In the genomic region with DNA sequence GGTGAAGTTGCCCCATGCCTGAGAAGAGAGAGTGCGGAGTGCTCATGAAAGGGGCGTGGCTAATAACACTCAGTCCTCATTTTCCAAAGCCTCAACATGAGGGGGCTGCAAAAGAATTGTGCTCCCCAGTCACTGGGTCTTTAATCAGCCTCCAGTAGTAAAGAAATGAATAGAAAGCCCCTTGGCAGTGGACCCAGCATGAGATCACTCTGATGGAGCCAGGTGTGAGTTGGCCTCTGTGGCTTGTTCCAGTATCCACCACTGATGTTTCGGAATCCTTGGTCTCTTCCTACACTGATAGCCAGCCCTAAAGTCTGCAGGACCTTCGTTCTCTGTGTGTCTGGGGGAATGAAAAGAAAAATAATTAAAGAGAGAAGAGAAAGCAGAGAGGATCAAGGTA, we compare ENCODE assay signal across 26 mouse cellular contexts.
DNase-seq lines count a peak whose midpoint lies in the region; ATAC-seq and TF ChIP-seq lines count a peak whose summit lies in the region.
"Had no signal": no experiment of that assay in that cellular context is flagged by ENCODE, and none has a peak within 500 bp of the region (broad histone marks: within the 10 kb centered on the region; RNA-seq: fewer than 3 reads in every experiment).

No protein-coding gene starts in this region.

- H3K9me3 ChIP-seq in hindbrain, embryonic 12.5 days (replicated peaks): no peaks in the 10 kb centered on the region
- no peaks in the 10 kb centered on the region for H3K9me3 ChIP-seq in hindbrain, embryonic 11.5 days (ENCODE audit: control insufficient read depth, low read length)
- H3K9me3 ChIP-seq in midbrain, embryonic 12.5 days: no peaks in the 10 kb centered on the region
- H3K9me3 ChIP-seq in midbrain, postnatal 0 days (ENCODE audit: low read length): no peaks in the 10 kb centered on the region
- H3K9me3 ChIP-seq in forebrain, embryonic 16.5 days (ENCODE audit: control insufficient read depth, low read length): no peaks in the 10 kb centered on the region
- H3K9me3 ChIP-seq: heart, embryonic 10.5 days; heart, embryonic 15.5 days; limb, embryonic 13.5 days; liver, embryonic 12.5 days had no signal

- no peak for TF ChIP-seq POLR2A in brain, embryonic 14.5 days (IDR thresholded peaks at IDR 0.05; ENCODE audit: borderline replicate concordance, extremely low read depth, insufficient read depth, insufficient read length, poor library complexity, severe bottlenecking)

- WGBS in hindbrain, embryonic 12.5 days: 89% methylated on average over 4 of the region's 4 CpGs
- WGBS in hindbrain, embryonic 11.5 days: 93% methylated on average over 4 of the region's 4 CpGs
- WGBS in midbrain, embryonic 12.5 days: 88% methylated on average over 4 of the region's 4 CpGs
- 80% methylated on average over 4 of the region's 4 CpGs for WGBS in midbrain, postnatal 0 days
- WGBS in forebrain, embryonic 16.5 days: 41% methylated on average over 4 of the region's 4 CpGs

- H3K27ac ChIP-seq in hindbrain, embryonic 12.5 days: no peak overlapping the region
- no peak overlapping the region for H3K27ac ChIP-seq in hindbrain, embryonic 11.5 days (ENCODE audit: low read depth, low read length)
- peak overlapping the region; percentile 36; the same call in 1 of the 2 replicates for H3K27ac ChIP-seq in midbrain, embryonic 12.5 days (replicated peaks)
- H3K27ac ChIP-seq in midbrain, postnatal 0 days (ENCODE audit: low read depth, low read length): no peak overlapping the region
- no peak overlapping the region for H3K27ac ChIP-seq in forebrain, embryonic 16.5 days (ENCODE audit: low read length)
- H3K27ac ChIP-seq: heart, embryonic 10.5 days; heart, embryonic 15.5 days; limb, embryonic 13.5 days; liver, embryonic 12.5 days had no signal

- no peak for DNase-seq in hindbrain, embryonic 11.5 days (ENCODE audit: low spot score)
- no peak for DNase-seq in midbrain, postnatal 0 days (ENCODE audit: low spot score)
- peak; percentile 77 for DNase-seq in brain, embryonic 14.5 days (ENCODE audit: low read depth)
- DNase-seq in left cerebral cortex, postnatal 36 days (ENCODE audit: low spot score in 2 of 2): no peak
- DNase-seq: adrenal gland, postnatal 36 days; cerebellum, adult 2 months; cerebellum, postnatal 14 days; gastrocnemius, postnatal 25 days; heart, adult 11 months; kidney, adult 9 months; kidney, postnatal 14 days; layer of hippocampus, adult 9-11 months; liver, postnatal 0 days; lung, postnatal 36 days; thymus, adult 2 months; thymus, postnatal 36 days had no signal

- H3K4me3 ChIP-seq in hindbrain, embryonic 12.5 days: no peak overlapping the region
- no peak overlapping the region for H3K4me3 ChIP-seq in hindbrain, embryonic 11.5 days (ENCODE audit: low read depth, low read length)
- no peak overlapping the region for H3K4me3 ChIP-seq in midbrain, embryonic 12.5 days
- no peak overlapping the region for H3K4me3 ChIP-seq in midbrain, postnatal 0 days (ENCODE audit: low read depth, low read length)
- no peak overlapping the region for H3K4me3 ChIP-seq in forebrain, embryonic 16.5 days (replicated peaks; ENCODE audit: low read length)
- H3K4me3 ChIP-seq: erythroblast, embryonic 14.5 days; heart, embryonic 10.5 days; heart, embryonic 15.5 days; limb, embryonic 13.5 days; liver, embryonic 12.5 days had no signal

- 0 out of 2 replicates have a peak, but pooled peaks have one; percentile 39 for ATAC-seq in hindbrain, embryonic 12.5 days (ENCODE audit: low FRiP score)
- no peak for ATAC-seq in hindbrain, embryonic 11.5 days (ENCODE audit: low FRiP score)
- ATAC-seq in midbrain, embryonic 12.5 days (ENCODE audit: low FRiP score, low read depth): peak; percentile 17; the same call in 1 of the 2 replicates
- ATAC-seq in midbrain, postnatal 0 days (ENCODE audit: low FRiP score): no peak
- peak; percentile 44 for ATAC-seq in forebrain, embryonic 16.5 days
- ATAC-seq: CD4-positive, CD25-positive, alpha-beta regulatory T cell, adult 4 months; intestine, postnatal 0 days; liver, embryonic 12.5 days; liver, postnatal 0 days had no signal

- H3K4me1 ChIP-seq in hindbrain, embryonic 12.5 days: no peaks in the 10 kb centered on the region
- no peaks in the 10 kb centered on the region for H3K4me1 ChIP-seq in hindbrain, embryonic 11.5 days (replicated peaks; ENCODE audit: control insufficient read depth, insufficient read depth, low read length)
- peaks cover 3% of the 10 kb centered on the region; the same call in 1 of the 2 replicates for H3K4me1 ChIP-seq in midbrain, embryonic 12.5 days
- no peaks in the 10 kb centered on the region for H3K4me1 ChIP-seq in midbrain, postnatal 0 days (ENCODE audit: insufficient read depth, low read length)
- peaks cover 10% of the 10 kb centered on the region for H3K4me1 ChIP-seq in forebrain, embryonic 16.5 days (replicated peaks; ENCODE audit: control insufficient read depth, insufficient read depth, low read length)
- H3K4me1 ChIP-seq: heart, embryonic 10.5 days; heart, embryonic 15.5 days; liver, embryonic 12.5 days had no signal

- no peaks in the 10 kb centered on the region for H3K27me3 ChIP-seq in hindbrain, embryonic 12.5 days
- no peaks in the 10 kb centered on the region for H3K27me3 ChIP-seq in hindbrain, embryonic 11.5 days (ENCODE audit: control insufficient read depth, insufficient read depth, low read length)
- no peaks in the 10 kb centered on the region for H3K27me3 ChIP-seq in midbrain, embryonic 12.5 days
- H3K27me3 ChIP-seq in midbrain, postnatal 0 days (ENCODE audit: insufficient read depth, low read length): no peaks in the 10 kb centered on the region
- H3K27me3 ChIP-seq in forebrain, embryonic 16.5 days (replicated peaks; ENCODE audit: control insufficient read depth, insufficient read depth, low read length): no peaks in the 10 kb centered on the region
- H3K27me3 ChIP-seq: heart, embryonic 15.5 days; limb, embryonic 13.5 days; liver, embryonic 12.5 days had no signal

- H3K36me3 ChIP-seq in hindbrain, embryonic 12.5 days: no peaks in the 10 kb centered on the region
- no peaks in the 10 kb centered on the region for H3K36me3 ChIP-seq in hindbrain, embryonic 11.5 days (ENCODE audit: control insufficient read depth, insufficient read depth, low read length)
- no peaks in the 10 kb centered on the region for H3K36me3 ChIP-seq in midbrain, embryonic 12.5 days
- no peaks in the 10 kb centered on the region for H3K36me3 ChIP-seq in midbrain, postnatal 0 days (ENCODE audit: insufficient read depth, low read length)
- no peaks in the 10 kb centered on the region for H3K36me3 ChIP-seq in forebrain, embryonic 16.5 days (ENCODE audit: control insufficient read depth, insufficient read depth)
- H3K36me3 ChIP-seq: heart, embryonic 10.5 days; heart, embryonic 15.5 days; liver, embryonic 12.5 days had no signal

- no peak overlapping the region for H3K9ac ChIP-seq in hindbrain, embryonic 12.5 days
- H3K9ac ChIP-seq in hindbrain, embryonic 11.5 days (ENCODE audit: low read depth, low read length): no peak overlapping the region
- H3K9ac ChIP-seq in midbrain, embryonic 12.5 days (replicated peaks): no peak overlapping the region
- no peak overlapping the region for H3K9ac ChIP-seq in midbrain, postnatal 0 days (replicated peaks; ENCODE audit: low read length, poor library complexity, severe bottlenecking)
- no peak overlapping the region for H3K9ac ChIP-seq in forebrain, embryonic 16.5 days (replicated peaks; ENCODE audit: low read depth, low read length)
- H3K9ac ChIP-seq: heart, embryonic 15.5 days; limb, embryonic 13.5 days; liver, embryonic 12.5 days; liver, postnatal 0 days had no signal

- no peak for TF ChIP-seq CTCF in midbrain, postnatal 0 days (IDR thresholded peaks at IDR 0.05)
- no peak for TF ChIP-seq CTCF in brain, embryonic 14.5 days (IDR thresholded peaks at IDR 0.05; ENCODE audit: borderline replicate concordance, extremely low read depth, insufficient read depth, insufficient read length)

- no peak overlapping the region for H3K4me2 ChIP-seq in hindbrain, embryonic 12.5 days (replicated peaks)
- no peak overlapping the region for H3K4me2 ChIP-seq in hindbrain, embryonic 11.5 days (replicated peaks; ENCODE audit: low read depth, low read length)
- no peak overlapping the region for H3K4me2 ChIP-seq in midbrain, embryonic 12.5 days (replicated peaks)
- H3K4me2 ChIP-seq in midbrain, postnatal 0 days (ENCODE audit: low read depth, low read length, poor library complexity, severe bottlenecking): no peak overlapping the region
- no peak overlapping the region for H3K4me2 ChIP-seq in forebrain, embryonic 16.5 days (ENCODE audit: low read length)
- H3K4me2 ChIP-seq: heart, embryonic 15.5 days; limb, embryonic 13.5 days; liver, embryonic 12.5 days had no signal

- intact Hi-C loops in left cerebral cortex, postnatal 36 days (cut with DNase I): loop anchor here (5.0 kb wide), 2 partner anchors 75 to 225 kb away; a partner anchor contains a TSS

Comparison
In these comparisons a context has a peak if more than half of its experiments do, and no peak if none do; other contexts are left out.
1. ATAC-seq: peak in hindbrain, embryonic 12.5 days (single experiment), midbrain, embryonic 12.5 days (single experiment) and forebrain, embryonic 16.5 days (single experiment); none in hindbrain, embryonic 11.5 days (single experiment) and midbrain, postnatal 0 days (single experiment).